Mouse (Mus musculus) lung, postnatal 0 days (tissue): ENCODE measurements around the gene Gm6309. TPM values are rescaled to one million over a fixed set of nuclear protein-coding genes. Genes with fewer than 3 reads are reported as not detected.
A peak's percentile ranks its signal among the peaks of the same experiment; 100 is the strongest.
"Not testable (repeated sequence)": the region's sequence is repeated elsewhere in the genome, so short reads cannot be mapped to it uniquely, and the experiment has no call there.

Source experiments
- ATAC-seq: fragments of 200-750 bp; cut with Nextera tagmentation; 2 replicates; pipeline ENCODE4 v1.8.0; 2017; ENCODE audit warnings: moderate library complexity
- DNase-seq: peaks from one replicate; pipeline ENCODE4 v3.0.0-alpha.2; 2016; ENCODE audit warnings: low spot score
- H3K27ac ChIP-seq: fragments of 300-500 bp; sonication (generic); 2 replicates; pipeline ENCODE4 v1.5.1; 2014; ENCODE audit warnings: antibody characterized with exemption, mild to moderate bottlenecking, low read length, mixed read lengths
- H3K27me3 ChIP-seq: fragments of 300-500 bp; sonication (generic); replicated peaks from 2 replicates; pipeline ENCODE4 v1.6.1; 2014; ENCODE audit warnings: low read length, mixed read lengths; ENCODE audit not compliant: insufficient read depth
- H3K36me3 ChIP-seq: fragments of 300-500 bp; sonication (generic); 2 replicates; pipeline ENCODE4 v1.6.1; 2014; ENCODE audit warnings: low read length, mixed read lengths; ENCODE audit not compliant: insufficient read depth
- H3K4me1 ChIP-seq: fragments of 300-500 bp; sonication (generic); 2 replicates; pipeline ENCODE4 v1.6.1; 2014; ENCODE audit warnings: antibody characterized with exemption, low read depth, low read length, mixed read lengths; ENCODE audit not compliant: insufficient read depth
- H3K4me2 ChIP-seq: fragments of 300-500 bp; sonication (generic); replicated peaks from 2 replicates; pipeline ENCODE4 v1.6.1; 2014; ENCODE audit warnings: low read depth, mild to moderate bottlenecking, low read length, moderate library complexity, mixed read lengths
- H3K4me3 ChIP-seq: fragments of 300-500 bp; sonication (generic); 2 replicates; pipeline ENCODE4 v1.5.1; 2014; ENCODE audit warnings: low read depth, low read length
- H3K9ac ChIP-seq: fragments of 300-500 bp; sonication (generic); replicated peaks from 2 replicates; pipeline ENCODE4 v1.6.1; 2014; ENCODE audit warnings: low read depth, mild to moderate bottlenecking
- H3K9me3 ChIP-seq: fragments of 300-500 bp; sonication (generic); 2 replicates; pipeline ENCODE4 v1.6.1; 2016; ENCODE audit warnings: low read length, mixed read lengths
- CTCF ChIP-seq: IDR thresholded peaks from 2 replicates; pipeline ENCODE4 v1.5.1; 2016; ENCODE audit warnings: antibody characterized with exemption, mild to moderate bottlenecking
- EP300 ChIP-seq: IDR thresholded peaks from 2 replicates; pipeline ENCODE4 v1.6.1; 2016; ENCODE audit warnings: antibody characterized with exemption, mild to moderate bottlenecking, control low read depth
- WGBS: fragments of 180-500 bp; shearing (Covaris S2); extraction: QIAGEN DNeasy Blood & Tissue Kit; methylation state at CpG from one replicate; pipeline ENCODE4 v1.1.7; 2014; 5-methylcytosine and 5-hydroxymethylcytosine counted together
- polyA plus RNA-seq: library from polyadenylated mRNA; unstranded; fragments of >200 nt; fragmentation: Nextera tagmentation; extraction: Ambion mirVana; gene quantifications from 2 replicates; pipeline ENCODE4 v1.2.1, GENCODE M21; 2015

The Gm6309 gene
- polyA plus RNA-seq, 1 experiment from 2014 or later, result not detected

GRCm38 (mm10) chr5:146190501-146191269 lies 20.2 kb upstream of the Gm6309 start:
- no peak overlapping the region for H3K9ac ChIP-seq

GRCm38 (mm10) chr5:146190093-146190492 lies 19.6 kb upstream of the Gm6309 start:
- Histone ChIP-seq H3K9ac (no peak overlapping the region), H3K4me2 (no peak overlapping the region), H3K27me3 (no peaks in the 10 kb centered on the region), H3K36me3 (no peaks in the 10 kb centered on the region), H3K4me1 (no peaks in the 10 kb centered on the region), H3K9me3 (no peaks in the 10 kb centered on the region), H3K27ac (no peak overlapping the region), H3K4me3 (no peak overlapping the region)
- TF ChIP-seq EP300, result no peak
- TF ChIP-seq CTCF, result no peak
- WGBS, result 46% methylated on average over 4 of the region's 4 CpGs
- ATAC-seq (no peak), DNase-seq (no peak)

More at GRCm38 (mm10) chr5:146190501-146191269, 20.2 kb upstream of the Gm6309 start:
- Histone ChIP-seq H3K27me3 (no peaks in the 10 kb centered on the region), H3K36me3 (no peaks in the 10 kb centered on the region), H3K27ac (no peak overlapping the region), H3K4me2 (no peak overlapping the region), H3K4me1 (no peaks in the 10 kb centered on the region), H3K4me3 (no peak overlapping the region), H3K9me3 (no peaks in the 10 kb centered on the region)
- TF ChIP-seq EP300, result no peak
- no peak for TF ChIP-seq CTCF
- no peak for ATAC-seq
- WGBS, result 49% methylated on average over 3 of the region's 3 CpGs
- DNase-seq, result no peak

DNA sequence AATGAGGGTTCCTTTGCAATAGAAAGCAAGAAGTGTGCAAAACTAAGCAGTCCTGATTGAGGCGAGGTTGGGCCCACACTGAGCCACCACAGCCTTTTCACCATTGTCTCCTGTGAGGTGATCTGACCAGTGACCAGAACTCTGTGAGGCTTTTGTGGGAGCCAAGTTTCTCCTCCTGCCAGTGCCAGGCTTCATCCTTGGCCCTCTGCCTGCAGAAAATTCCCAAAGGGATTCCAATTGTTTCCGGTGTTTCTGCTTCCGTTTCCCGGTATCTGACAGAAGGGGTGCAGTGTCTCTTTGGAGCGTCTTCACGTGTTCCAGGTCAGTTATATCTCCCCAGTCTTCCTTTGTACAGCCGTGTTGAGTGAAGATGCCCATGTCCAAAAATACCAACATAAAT lies 18.2 kb upstream of the Gm6309 start:
- TF ChIP-seq EP300 (no peak), CTCF (no peak)
- ATAC-seq, result no peak
- 84% methylated on average over 7 of the region's 7 CpGs for WGBS
- H3K36me3 ChIP-seq, result no peaks in the 10 kb centered on the region
- no peak overlapping the region for H3K4me2 ChIP-seq
- H3K27me3 ChIP-seq, result no peaks in the 10 kb centered on the region
- no peak overlapping the region for H3K27ac ChIP-seq
- no peak overlapping the region for H3K4me3 ChIP-seq
- H3K9ac ChIP-seq, result no peak overlapping the region
- H3K9me3 ChIP-seq, result no peaks in the 10 kb centered on the region
- no peaks in the 10 kb centered on the region for H3K4me1 ChIP-seq
- no peak for DNase-seq

GRCm38 (mm10) chr5:146188144-146188543 lies 17.6 kb upstream of the Gm6309 start:
- no peak overlapping the region for H3K4me3 ChIP-seq
- no peak overlapping the region for H3K9ac ChIP-seq
- TF ChIP-seq CTCF (peak; percentile 31), EP300 (no peak)
- H3K9me3 ChIP-seq, result no peaks in the 10 kb centered on the region
- no peaks in the 10 kb centered on the region for H3K27me3 ChIP-seq
- DNase-seq, result no peak
- H3K27ac ChIP-seq, result no peak overlapping the region
- ATAC-seq, result no peak
- no peaks in the 10 kb centered on the region for H3K36me3 ChIP-seq
- no peaks in the 10 kb centered on the region for H3K4me1 ChIP-seq
- no peak overlapping the region for H3K4me2 ChIP-seq
- 89% methylated on average over 1 of the region's 1 CpGs for WGBS

- not testable (repeated sequence) for H3K27me3 ChIP-seq, H3K9me3 ChIP-seq, ATAC-seq, H3K4me1 ChIP-seq, H3K27ac ChIP-seq, H3K4me3 ChIP-seq, H3K4me2 ChIP-seq, H3K36me3 ChIP-seq, H3K9ac ChIP-seq
- peak; percentile 84 for TF ChIP-seq CTCF
- DNase-seq, result peak; percentile 56
- 20% methylated on average over 5 of the region's 5 CpGs for WGBS
Measured at GRCm38 (mm10) chr5:146187441-146187840, 16.9 kb upstream of the Gm6309 start.

GRCm38 (mm10) chr5:146185204-146185603 lies 14.7 kb upstream of the Gm6309 start, which contains the start of gene 1700001J03Rik:
1700001J03Rik (minus strand) TSS chr5:146185304.
- 75% methylated on average over 4 of the region's 4 CpGs for WGBS
- not testable (repeated sequence) for ATAC-seq

More at GRCm38 (mm10) chr5:146185204-146185603, 14.7 kb upstream of the Gm6309 start, which contains the start of gene 1700001J03Rik:
- H3K27me3 ChIP-seq, DNase-seq, H3K36me3 ChIP-seq, H3K4me2 ChIP-seq, H3K9me3 ChIP-seq, H3K4me1 ChIP-seq, H3K4me3 ChIP-seq, H3K27ac ChIP-seq, H3K9ac ChIP-seq: not testable (repeated sequence)
